Mouse (Mus musculus) right cerebral cortex, adult 18-20 months (tissue): ENCODE data around the gene Gm12216.
"Not testable (repeated sequence)": the region's sequence is repeated elsewhere in the genome, so short reads cannot be mapped to it uniquely, and the experiment has no call there.

Experiments
- DNase-seq: peaks from one replicate; pipeline ENCODE4 v3.0.0; 2022; ENCODE audit warnings: mixed read lengths

Gm12216 gene

DNA sequence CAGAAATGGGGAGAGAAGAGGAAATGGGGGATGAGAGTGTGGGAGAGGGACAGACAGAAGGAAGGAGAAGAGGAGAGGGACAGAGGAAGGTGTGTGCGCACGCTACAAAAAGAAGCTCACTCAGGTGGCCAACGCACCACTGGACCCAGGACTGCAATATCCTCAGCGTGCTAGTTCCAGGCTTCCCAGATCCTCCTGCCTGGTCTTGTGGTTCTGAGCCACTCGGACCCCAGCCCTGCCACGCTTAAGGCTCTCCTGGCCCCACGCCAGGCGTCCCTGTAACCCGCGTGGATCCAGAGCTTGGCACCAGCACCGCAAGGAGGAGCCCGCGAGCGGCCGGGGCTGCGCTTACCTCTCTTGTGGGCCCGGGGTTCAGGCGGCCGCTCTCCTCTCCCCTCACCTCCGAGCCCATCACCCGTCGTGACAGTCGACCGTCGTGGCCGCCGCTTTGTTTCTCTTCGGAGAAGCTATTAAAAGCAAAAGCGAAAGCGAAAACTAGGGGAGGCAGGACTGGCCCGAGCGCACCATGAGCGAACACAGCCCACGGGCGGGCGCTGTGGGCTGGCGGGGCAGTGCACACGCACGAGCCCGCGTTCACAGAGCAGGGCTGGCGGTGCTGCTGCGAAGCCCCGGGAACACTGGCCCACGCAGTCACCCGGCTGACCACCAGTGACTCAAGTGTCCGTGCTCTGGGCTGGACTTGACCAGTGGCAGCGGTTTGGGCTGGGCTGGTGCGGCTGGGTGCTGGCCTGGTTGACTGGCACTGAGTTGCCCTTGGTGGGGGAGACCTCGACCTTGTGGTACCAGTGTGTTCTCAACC is at the start of gene Gm12216:
TSS of gene Gm12216 (minus strand) at position 496 of the 820 bp plus-strand sequence.
- DNase-seq, result not testable (repeated sequence)

DNA sequence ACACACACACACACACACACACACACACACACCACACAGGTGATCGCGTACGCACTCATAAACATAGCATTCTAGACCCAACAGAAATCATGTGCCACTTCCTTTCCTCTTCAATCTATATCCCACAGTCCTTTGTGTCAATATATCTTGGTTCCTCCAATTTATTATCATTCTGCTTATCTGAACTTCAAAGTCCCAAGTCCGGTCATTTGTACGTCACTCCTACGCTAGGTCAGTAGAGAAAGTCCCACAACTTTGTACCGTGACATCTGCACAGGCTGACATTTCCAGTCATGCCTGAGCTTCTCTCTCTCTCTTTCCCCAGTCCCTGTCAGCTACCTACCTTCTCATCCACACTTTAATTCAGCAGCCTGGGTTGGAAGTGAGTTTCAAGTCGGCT is 49.6 kb upstream of the Gm12216 start:
- DNase-seq, result no peak

DNA sequence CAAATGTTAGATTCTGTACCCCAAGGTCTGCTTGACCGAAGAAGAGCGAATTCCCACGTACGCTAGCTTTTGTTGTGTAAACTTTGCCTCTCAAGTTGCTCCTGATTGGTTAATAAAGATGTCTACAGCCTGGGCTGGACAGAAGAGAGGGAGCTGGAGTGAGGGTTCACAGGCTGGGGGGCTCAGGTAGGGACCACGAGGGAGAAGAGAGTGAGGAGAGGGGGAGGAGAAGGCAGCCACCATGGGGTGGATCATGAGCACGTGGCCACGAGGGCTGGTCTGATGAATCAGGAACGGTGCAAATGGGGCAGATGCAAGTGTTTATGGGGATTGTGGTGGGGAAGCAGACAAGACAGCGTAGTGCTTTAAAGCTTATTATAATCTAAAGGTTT is 45.5 kb upstream of the Gm12216 start:
- no peak for DNase-seq

DNA sequence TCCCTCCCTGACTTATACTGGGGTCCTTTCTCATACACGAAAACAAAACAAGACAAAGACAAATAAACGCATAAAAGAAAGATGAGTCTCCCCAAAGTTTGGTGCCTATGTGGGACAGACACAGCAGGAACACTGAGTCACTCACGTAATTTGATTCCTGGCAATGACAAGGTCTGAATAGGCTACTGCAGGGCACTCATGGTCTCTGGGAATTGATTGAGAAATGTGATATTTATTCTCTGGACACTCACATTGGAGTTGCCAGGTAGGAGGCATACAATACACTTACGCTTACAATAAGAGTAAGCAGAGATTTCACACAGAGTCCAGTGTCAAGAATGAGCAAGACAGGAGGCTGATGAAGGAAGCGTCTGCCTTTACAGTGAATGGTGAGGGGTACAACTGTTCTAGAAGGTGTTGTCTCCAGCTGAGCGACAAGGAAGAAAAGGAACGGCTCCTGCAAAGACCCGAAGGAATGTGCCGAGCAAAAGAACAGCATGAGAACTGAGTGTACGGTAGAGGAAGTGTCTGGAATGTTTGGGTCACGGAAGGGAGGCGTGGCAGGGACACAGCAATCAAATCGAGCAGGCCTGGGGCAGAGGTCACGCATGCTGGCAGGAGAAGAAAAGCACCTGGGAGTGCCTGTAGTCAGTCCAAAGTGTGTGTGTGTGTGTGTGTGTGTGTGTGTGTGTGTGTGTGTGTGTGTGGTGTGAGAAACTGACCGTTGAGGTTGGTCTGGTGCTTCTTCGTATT is 44.9 kb upstream of the Gm12216 start:
- DNase-seq, result no peak

DNA sequence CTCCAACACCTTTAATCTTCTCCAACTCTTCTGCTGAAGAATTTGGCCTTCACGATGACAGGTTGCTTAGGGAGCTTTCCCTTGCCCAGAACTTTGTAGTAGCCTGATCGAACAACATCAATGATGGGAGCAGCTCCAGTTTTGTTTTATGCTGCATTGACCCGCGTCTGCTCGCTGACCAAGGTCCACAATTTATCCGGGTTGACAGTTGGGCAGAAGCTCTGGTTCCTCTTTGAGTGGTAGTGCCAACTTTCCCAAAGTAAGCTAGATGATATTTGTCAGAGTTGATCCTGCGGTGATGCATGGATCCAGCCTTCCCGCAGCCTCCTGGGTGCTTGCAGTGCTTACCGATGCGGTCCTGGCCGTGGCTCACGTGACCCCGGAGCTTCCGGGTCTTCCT is 43.7 kb upstream of the Gm12216 start:
- DNase-seq, result no peak

DNA sequence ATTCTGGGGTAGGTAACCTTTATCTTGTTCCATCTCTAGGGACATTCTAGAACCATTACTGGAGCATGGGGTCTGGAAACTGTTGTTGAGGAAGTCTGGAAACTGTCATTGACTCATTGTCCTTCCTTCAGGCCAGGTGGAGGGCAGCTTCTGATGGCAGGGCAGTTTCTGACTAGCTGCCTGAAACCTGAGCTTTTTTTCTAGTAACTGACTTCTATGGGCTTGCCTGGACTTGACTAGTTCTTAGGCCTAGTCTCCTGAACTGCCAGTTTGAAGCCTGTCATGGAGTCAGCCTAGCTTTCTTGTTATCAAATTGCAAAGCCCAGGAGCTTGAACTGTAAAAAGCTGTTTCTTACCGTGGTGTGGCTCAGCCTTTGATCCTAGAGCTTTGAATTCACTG is 41.9 kb upstream of the Gm12216 start:
- DNase-seq, result no peak

DNA sequence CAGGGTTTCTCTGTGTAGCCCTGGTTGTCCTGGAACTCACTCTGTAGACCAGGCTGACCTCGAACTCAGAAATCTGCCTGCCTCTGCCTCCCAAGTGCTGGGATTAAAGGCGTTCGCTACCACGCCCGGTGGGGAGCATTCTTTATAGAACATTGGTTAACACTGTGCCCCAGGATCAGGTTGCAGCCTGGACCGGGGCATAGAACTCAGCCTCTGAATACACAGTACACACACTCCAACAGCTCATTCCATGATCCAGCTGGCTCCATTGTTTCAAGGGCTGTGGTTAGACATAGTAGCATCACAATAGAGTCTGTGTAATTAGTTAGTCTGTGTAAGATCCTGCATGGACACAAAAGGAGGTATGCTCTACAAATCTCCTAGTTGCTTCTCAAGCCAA is 40.9 kb upstream of the Gm12216 start:
- no peak for DNase-seq

DNA sequence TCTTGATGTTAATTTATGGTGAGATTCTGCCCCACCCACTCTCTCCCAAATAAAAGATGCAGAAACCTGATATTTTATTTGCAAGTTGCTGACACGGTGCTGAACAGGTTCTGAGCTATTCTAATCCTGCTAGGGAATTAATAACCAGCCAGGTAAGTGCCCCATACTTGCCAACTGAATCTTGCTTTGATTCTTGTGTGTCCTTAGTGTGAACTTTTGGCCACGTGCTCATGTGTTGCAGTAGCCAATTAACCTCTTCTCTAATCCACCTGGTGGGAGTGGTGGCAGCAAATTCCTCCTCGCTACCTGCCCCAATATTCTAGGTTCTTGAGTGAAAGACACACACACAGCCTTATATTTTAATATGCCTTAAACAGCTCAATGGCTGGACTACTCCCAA is 39.9 kb upstream of the Gm12216 start:
- DNase-seq, result no peak

DNA sequence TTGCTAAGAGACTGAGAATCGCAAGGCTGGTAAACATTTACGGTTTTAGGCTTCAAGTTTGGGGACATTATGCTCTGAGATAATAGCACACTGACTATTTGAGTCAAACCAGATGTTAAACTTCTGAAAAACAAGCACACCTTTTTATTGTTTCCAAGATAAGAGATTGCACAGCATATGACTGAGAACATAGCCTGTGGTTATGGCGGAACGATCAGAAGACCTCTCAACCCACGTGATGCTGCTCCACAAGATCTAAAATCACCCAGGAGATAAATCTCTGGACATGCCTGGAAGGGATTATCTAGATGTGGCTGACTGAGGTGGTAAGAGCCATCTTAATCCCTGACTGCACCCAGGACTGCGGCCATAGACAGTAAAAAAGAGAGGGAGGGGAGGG is 37.9 kb upstream of the Gm12216 start:
- no peak for DNase-seq

DNA sequence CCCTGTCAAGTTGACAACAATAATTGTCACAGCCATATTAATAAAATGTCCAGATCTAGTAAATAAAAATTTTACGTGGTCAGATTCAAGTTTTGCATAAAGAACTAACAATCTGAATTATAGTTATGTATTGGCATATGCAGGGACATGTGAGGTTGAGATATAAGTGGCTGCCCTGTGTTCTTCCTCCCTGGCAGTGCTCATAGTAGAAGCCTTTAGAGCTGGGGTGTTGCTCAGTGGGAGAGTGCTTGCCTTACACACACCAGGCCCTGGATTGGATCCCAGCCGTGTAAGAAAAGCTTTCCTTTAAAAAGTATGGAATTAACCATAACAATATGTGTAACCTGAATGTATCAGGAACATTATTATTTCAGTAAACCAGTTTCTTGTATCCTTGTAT is 34.4 kb upstream of the Gm12216 start:
- DNase-seq, result no peak

DNA sequence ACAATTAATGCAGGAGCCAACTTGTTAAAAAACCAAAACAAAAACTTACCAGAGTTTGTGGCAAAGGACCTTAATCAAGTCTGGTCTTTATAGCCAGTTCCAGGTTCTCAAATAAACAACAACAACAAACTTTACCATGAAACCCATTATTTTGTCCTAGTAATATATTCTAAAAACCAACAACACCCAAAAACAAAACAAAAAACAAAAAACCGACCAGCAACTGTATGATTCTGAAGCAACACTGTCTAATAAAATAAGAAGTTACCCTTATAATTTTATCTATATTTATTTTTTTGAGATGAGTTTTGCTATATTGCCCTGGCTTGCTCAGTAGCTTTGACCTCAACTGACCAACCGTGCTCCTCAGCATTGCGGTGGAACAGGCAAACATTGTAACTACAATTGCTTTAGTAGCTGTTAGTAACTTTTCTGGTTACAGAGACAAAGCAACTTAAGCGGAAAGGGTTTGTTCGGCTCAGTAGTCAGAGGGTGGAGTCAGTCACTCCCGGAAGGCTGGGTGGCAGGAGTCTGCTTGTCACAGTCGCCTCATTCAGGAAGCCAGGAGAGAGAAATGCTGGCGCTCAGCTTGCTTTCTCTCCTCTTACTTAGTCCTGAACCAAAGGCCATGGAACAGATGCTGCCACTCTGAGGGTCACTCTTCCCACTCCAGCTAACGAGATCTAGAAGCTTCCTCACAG is 33.8 kb upstream of the Gm12216 start:
- no peak for DNase-seq

DNA sequence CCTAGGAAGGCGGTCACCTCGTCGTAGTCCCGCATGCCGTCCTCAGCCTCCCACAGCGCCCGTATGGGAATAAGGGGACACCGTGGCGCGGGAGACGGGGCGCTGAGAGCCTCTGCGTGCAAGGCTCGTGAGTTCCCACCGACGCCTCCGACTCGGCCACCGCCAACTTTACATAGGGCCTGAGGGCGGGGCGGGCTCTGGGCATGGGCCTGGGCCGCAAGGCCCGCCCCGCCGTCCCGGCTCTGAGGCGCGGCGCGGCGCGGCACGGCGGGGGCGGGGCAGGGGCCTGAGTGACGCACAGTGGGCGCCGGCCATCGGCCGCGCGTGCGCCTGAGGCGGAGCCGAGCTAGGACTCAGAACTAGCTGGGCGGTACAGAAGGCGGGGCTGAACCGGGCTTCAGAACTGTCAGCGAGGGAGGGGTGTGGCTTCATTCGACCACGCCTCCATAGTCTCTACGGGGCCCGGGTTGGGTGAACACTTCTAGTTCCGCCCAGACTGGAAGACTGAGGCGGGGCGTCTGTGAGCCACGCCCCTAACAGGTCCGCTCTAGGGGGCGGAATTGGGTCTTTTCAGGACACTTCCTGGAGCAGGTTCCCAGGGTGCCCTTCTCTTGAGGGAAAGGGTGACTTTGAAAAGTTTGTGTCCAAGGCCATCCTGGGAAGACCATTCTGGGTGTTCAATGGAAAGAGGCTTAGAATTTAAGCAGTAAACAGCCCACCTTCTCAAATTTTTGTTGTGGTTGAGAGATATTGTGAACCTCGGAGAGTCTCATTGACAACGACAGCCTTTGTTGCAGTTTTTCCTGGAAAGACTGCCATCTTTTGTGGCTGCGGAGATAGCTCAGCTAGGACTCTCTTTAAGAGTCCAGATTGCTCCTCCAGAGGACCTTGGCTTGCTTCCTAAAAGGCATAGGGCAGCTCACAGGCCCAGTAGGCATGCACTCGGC is 32.7 kb upstream of the Gm12216 start, which contains the start of gene Slc22a5:
TSS of gene Slc22a5 (minus strand) at position 156 of the 947 bp plus-strand sequence.
- peak; percentile 99 for DNase-seq

DNA sequence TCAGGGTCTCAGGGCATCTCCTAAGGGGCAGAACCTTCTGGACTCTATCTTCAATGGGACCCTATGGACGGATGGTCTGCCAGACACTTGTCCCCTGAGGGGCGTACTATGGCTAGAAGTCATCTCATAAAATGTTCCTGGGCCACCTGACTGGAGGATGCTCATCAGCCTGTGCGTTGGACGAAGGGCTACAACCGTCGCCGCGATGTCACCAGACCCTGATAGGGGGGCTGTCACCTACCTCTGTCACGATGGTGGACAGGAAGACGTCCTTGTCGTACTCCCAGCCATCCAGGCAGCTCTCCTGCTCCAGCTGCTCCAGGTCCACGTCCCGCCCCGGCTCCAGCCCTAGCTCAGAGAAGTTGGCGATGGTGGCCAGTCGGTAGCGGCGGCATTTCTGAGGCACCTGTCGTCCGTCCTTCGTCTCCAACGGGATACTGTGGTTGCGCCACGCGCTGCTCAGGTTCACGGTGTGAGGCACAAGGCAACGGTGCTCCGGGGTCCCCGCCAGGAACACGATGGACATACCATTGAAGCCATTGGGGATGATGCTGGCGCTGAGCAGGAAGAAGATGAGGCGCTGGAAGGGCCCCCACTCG is 31.9 kb upstream of the Gm12216 start:
- DNase-seq, result no peak

DNA sequence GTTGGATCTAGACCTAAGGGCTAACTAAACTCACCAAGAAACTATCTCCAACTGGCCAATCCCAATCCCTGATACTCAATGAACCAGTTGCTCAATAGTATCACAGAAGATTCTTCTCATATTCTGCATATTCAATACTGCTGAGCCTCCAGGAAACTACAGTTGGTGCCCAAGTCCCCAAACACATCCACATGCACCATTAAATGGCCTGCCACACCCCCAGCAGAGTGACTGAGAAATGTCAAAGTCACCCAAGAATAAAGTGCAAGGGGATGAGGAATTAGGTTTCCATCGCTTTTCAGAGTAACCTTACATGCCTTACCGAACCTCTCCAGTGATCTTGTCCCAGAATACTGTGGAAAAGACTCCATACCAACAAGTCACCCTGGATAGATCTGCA is 31.2 kb upstream of the Gm12216 start:
- DNase-seq, result no peak

DNA sequence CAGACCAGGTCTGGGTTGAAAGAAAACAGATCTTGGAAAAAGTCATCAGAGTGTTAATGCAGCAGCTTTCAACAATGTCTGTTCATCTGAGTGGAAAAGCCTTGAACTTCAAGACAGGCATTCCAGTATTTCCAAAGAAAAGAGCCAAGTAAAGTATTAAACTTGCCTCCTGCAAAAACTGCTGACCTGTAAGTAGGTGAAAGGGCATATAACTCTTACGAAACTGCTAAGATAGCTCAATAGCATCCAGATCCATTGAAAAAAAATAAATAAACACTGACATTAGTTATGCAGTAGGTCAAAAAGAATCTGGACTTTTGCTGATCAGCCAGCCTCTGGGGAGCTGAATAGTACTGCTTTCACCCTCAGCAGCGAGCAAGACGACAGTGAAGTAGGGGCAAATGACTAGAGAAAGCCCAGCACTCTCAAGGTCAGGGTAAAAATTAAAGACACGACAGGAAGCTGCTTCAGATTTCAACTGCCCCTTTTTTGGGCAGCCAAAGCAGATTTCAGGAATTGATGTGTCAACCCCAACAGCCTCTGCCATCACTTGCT is 30.1 kb upstream of the Gm12216 start:
- no peak for DNase-seq

DNA sequence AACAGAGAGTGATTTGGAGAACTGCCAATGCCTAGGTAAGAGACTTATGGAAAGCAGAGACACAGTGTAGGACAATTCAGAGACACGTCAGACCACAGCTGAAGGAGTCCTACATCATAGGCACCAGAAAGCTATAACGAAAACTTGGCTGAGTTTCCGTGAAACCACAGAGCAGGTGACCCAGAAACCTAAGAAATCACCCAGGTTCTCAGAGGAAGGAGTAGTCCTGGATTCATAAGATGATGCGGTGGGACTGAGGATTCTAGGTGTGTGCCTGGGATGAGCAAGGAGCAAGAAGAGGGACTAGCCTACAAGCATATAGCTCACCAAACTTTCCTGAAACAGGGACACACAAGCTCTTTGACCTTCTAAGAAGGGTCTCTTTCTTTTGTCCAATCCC is 29.2 kb upstream of the Gm12216 start:
- DNase-seq, result no peak

DNA sequence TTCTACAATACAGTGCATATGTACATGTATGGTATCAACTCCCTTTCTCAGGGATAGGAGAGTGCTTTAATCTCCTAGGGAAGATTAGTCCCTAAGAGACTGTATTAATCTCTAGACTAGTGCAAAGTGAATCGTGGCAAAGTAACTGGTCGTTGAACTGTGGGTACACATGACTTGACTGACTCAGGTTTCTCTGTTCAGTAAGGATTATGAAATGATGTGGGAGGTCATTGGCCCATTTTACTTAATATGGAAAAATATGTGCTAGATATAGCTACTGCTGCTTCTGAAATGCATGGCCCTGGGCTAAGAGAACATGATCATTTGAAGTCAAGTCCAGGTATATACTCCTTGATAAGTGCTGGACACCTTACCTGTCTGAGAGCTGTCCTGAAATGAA is 24.2 kb upstream of the Gm12216 start:
- no peak for DNase-seq

DNA sequence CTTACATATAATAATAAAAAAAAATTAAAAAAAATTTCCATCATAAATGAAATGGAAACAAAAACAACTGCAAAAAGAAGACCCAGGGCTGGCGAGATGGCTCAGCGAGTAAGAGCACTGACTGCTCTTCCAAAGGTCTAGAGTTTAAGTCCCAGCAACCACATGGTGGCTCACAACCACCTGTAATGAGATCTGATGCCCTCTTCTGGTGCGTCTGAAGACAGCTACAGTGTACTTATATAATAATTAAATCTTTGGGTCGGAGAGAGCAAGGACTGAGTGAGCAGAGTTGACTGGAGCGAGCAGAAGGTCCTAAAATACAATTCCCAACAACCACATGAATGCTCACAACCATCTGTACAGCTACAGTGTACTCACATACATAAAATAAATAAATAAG is 19.0 kb upstream of the Gm12216 start:
- not testable (repeated sequence) for DNase-seq

DNA sequence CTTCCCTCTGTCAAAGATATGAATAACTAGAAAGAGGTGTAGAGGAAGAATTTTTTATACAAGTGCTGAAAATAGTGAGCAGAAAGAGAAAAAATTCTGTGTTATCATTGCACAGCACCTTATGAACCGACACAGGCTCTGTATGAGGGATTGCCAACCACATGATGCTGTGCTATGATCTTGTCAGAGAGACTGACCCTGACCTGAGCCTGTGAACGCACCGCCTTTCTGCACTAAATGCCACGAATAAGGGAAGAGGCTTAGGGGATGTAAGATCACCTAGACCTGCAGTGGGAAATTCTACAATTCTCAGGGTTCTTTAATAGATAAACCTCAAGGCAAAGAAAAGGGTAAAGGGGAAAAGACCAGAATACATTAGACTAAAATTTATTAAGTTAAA is 17.4 kb upstream of the Gm12216 start:
- no peak for DNase-seq

DNA sequence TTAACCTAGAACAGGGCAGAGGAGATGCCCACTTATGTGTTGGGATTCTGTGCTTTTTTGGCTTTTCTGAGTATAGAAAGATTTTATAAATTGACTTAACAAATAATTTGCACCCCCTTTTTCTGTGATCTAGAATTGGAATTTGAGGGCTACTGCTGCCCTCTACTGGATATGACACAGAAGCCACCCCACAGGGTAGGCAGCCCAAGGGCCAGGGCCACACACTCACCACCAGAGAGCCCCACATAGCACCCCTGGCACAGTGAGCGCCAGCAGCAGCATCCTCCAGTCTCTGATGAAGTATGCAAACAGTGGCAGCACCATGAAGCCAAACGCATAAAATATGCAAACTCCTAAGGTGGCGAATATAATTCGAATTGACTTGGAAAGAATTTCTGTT is 15.7 kb upstream of the Gm12216 start:
- DNase-seq, result no peak

DNA sequence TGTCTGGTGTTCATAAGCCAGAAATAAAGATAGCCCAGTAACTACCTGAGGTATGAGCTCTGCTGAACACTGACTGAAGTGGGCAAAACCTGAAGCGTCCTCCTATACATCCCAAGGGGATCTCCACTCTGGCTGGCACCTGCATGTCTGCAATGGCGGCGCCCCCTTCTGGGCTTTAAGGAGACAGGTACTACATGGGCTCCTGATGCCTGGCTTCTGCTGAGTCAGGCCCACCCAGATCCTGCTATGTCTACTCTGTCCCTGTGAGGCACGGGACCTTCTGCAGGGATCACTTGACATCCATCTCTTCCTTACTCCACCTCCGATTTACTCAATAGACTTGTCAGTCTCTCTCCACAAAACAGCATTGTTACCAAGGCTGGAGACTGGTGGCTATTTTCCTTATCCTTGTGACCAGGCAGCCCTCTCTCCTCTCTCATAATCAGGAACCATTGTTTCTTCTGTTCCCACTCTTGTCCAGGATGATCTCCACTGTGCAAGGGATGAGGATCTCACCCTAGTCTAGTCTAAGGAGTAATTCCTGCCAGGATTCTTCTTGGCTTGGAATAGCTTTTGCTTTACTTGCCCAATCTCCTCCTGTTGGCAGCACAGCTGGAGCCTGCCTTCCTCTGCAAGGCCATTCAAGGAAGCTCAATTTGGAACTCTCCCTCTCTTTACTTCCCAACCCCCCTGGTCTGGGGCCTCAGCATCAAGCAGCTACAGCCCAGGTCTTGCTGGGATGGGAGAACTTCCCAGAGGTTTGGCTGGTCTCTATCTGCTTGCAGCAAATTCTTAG is 15.1 kb upstream of the Gm12216 start:
- not testable (repeated sequence) for DNase-seq
